Comparison of ENCODE assay signal across 8 mouse cellular contexts in the genomic region with DNA sequence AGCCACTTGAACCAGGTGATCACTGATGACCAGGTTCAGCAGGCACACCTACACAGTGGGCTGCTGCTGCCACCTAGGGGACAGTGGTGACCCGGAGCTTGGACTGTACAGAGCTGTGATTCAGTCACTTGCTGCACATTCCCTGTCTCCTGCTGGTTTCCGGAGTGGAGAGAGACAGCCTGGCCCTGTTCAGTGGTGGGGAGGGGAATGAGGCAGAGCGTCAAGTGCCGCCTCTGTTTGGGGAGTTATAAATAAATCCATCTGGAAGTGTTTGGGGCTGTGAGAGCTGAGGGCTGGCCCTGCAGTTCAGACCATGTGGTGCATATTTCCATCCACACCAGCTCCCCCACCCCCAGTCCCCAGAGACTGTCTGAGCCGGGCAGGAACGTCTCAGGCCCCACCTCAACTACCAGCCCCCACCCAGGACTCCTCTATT.
DNase-seq lines count a peak whose midpoint lies in the region; ATAC-seq and TF ChIP-seq lines count a peak whose summit lies in the region.

No protein-coding gene starts in this region.

- peak; percentile 36 for DNase-seq in A20 (ENCODE audit: low read depth, low spot score)
- DNase-seq in adrenal gland, postnatal 25 days, result peak; percentile 64
- peak; percentile 86 for DNase-seq in heart, embryonic 10.5 days (ENCODE audit: low spot score)
- peak; percentile 66 to 77 for DNase-seq in kidney, adult 8-10 months
- DNase-seq in limb, embryonic 11.5 days (ENCODE audit: low spot score), result peak; percentile 85
- peak; percentile 72 for DNase-seq in midbrain, postnatal 0 days (ENCODE audit: low spot score)
- peak; percentile 6 for DNase-seq in testis, postnatal 14 days (ENCODE audit: low spot score)

- H3K4me3 ChIP-seq in embryonic facial prominence, embryonic 15.5 days (replicated peaks), result no peak overlapping the region
- no peak overlapping the region for H3K4me3 ChIP-seq in heart, embryonic 10.5 days
- H3K4me3 ChIP-seq in limb, embryonic 11.5 days (ENCODE audit: low read depth, low read length), result no peak overlapping the region
- H3K4me3 ChIP-seq in midbrain, postnatal 0 days (ENCODE audit: low read depth, low read length), result no peak overlapping the region

- ATAC-seq in embryonic facial prominence, embryonic 15.5 days (ENCODE audit: insufficient number of reproducible peaks, low FRiP score, low TSS enrichment, low read depth), result peak; percentile 88
- peak; percentile 94 for ATAC-seq in limb, embryonic 11.5 days (ENCODE audit: insufficient number of reproducible peaks, low FRiP score, low TSS enrichment, low read depth)
- ATAC-seq in midbrain, postnatal 0 days (ENCODE audit: low FRiP score), result peak; percentile 83

- WGBS in embryonic facial prominence, embryonic 15.5 days, result 15% methylated on average over 6 of the region's 6 CpGs
- WGBS in heart, embryonic 10.5 days, result 12% methylated on average over 6 of the region's 6 CpGs
- 7% methylated on average over 6 of the region's 6 CpGs for WGBS in limb, embryonic 11.5 days
- 19% methylated on average over 6 of the region's 6 CpGs for WGBS in midbrain, postnatal 0 days

- peaks cover 14% of the 10 kb centered on the region for H3K4me1 ChIP-seq in embryonic facial prominence, embryonic 15.5 days
- peaks cover 30% of the 10 kb centered on the region; the same call in 1 of the 2 replicates for H3K4me1 ChIP-seq in heart, embryonic 10.5 days
- no peaks in the 10 kb centered on the region for H3K4me1 ChIP-seq in limb, embryonic 11.5 days (ENCODE audit: control insufficient read depth, insufficient read depth, low read length)
- no peaks in the 10 kb centered on the region for H3K4me1 ChIP-seq in midbrain, postnatal 0 days (ENCODE audit: insufficient read depth, low read length)

- H3K36me3 ChIP-seq in embryonic facial prominence, embryonic 15.5 days, result no peaks in the 10 kb centered on the region
- no peaks in the 10 kb centered on the region for H3K36me3 ChIP-seq in heart, embryonic 10.5 days
- H3K36me3 ChIP-seq in limb, embryonic 11.5 days (ENCODE audit: control insufficient read depth, insufficient read depth, low read length), result no peaks in the 10 kb centered on the region
- no peaks in the 10 kb centered on the region for H3K36me3 ChIP-seq in midbrain, postnatal 0 days (ENCODE audit: insufficient read depth, low read length)

- H3K27me3 ChIP-seq in embryonic facial prominence, embryonic 15.5 days, result peaks cover 19% of the 10 kb centered on the region
- H3K27me3 ChIP-seq in heart, embryonic 10.5 days (ENCODE audit: insufficient read depth, poor library complexity, severe bottlenecking), result peaks cover 42% of the 10 kb centered on the region; the same call in 1 of the 2 replicates
- peaks cover 6% of the 10 kb centered on the region; the same call in 1 of the 2 replicates for H3K27me3 ChIP-seq in limb, embryonic 11.5 days (ENCODE audit: control insufficient read depth, insufficient read depth, low read length)
- H3K27me3 ChIP-seq in midbrain, postnatal 0 days (ENCODE audit: insufficient read depth, low read length), result peaks cover 9% of the 10 kb centered on the region; the same call in 1 of the 2 replicates

- H3K27ac ChIP-seq in embryonic facial prominence, embryonic 15.5 days (replicated peaks), result no peak overlapping the region
- peak overlapping the region; percentile 67 for H3K27ac ChIP-seq in heart, embryonic 10.5 days
- H3K27ac ChIP-seq in limb, embryonic 11.5 days (replicated peaks; ENCODE audit: low read depth, low read length), result 0 out of 2 replicates have a peak overlapping the region, but pooled peaks have one; percentile 45
- no peak overlapping the region for H3K27ac ChIP-seq in midbrain, postnatal 0 days (ENCODE audit: low read depth, low read length)

- H3K4me2 ChIP-seq in embryonic facial prominence, embryonic 15.5 days (replicated peaks), result no peak overlapping the region
- no peak overlapping the region for H3K4me2 ChIP-seq in limb, embryonic 11.5 days (ENCODE audit: low read depth, severe bottlenecking)
- H3K4me2 ChIP-seq in midbrain, postnatal 0 days (ENCODE audit: low read depth, low read length, poor library complexity, severe bottlenecking), result no peak overlapping the region

- no peak overlapping the region for H3K9ac ChIP-seq in embryonic facial prominence, embryonic 15.5 days
- H3K9ac ChIP-seq in limb, embryonic 11.5 days (ENCODE audit: low read length), result no peak overlapping the region
- H3K9ac ChIP-seq in midbrain, postnatal 0 days (replicated peaks; ENCODE audit: low read length, poor library complexity, severe bottlenecking), result no peak overlapping the region

- H3K9me3 ChIP-seq in embryonic facial prominence, embryonic 15.5 days (replicated peaks), result no peaks in the 10 kb centered on the region
- no peaks in the 10 kb centered on the region for H3K9me3 ChIP-seq in heart, embryonic 10.5 days
- H3K9me3 ChIP-seq in limb, embryonic 11.5 days (ENCODE audit: control insufficient read depth, low read length), result no peaks in the 10 kb centered on the region
- H3K9me3 ChIP-seq in midbrain, postnatal 0 days (ENCODE audit: low read length), result no peaks in the 10 kb centered on the region

- TF ChIP-seq CTCF in midbrain, postnatal 0 days (IDR thresholded peaks at IDR 0.05), result peak; percentile 85

Comparison
In these comparisons a context has a peak if more than half of its experiments do, and no peak if none do; other contexts are left out.
1. DNase-seq: peak in every context shown above with its lines; median percentile 86 in heart, embryonic 10.5 days; 85 in limb, embryonic 11.5 days; 72 in midbrain, postnatal 0 days; 72 in kidney, adult 8-10 months; 64 in adrenal gland, postnatal 25 days; 36 in A20; 6 in testis, postnatal 14 days.
2. H3K27ac ChIP-seq: peak in heart, embryonic 10.5 days (single experiment) and limb, embryonic 11.5 days (single experiment); none in embryonic facial prominence, embryonic 15.5 days (single experiment) and midbrain, postnatal 0 days (single experiment).
3. Peak in every context shown above with its lines, with median percentiles within 50 percentile points of each other: ATAC-seq.